Mouse (Mus musculus): ENCODE results near the gene Katnbl1.

DNA sequence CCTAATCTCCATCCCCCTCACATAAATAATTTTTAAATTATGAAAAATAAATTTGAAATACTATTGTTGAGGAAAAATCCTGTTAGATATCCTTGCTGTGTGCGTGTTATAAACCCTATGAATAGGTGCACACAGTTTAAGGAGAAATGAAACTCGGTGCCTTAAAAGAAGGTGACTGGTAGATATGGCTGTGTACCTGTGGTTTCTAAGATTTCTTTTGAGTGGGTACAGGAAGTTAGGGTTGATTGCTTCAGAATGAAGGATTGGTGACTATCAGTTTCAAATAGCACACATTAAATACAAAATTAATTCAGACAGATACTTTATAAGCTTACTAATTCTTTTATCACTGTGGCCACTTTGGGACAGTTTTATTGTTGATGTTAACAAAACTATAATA, 58.6 kb downstream of the Katnbl1 start:
- TF ChIP-seq CTCF (IDR thresholded peaks at IDR 0.05; ENCODE audit: low read depth) (no peak), EP300 (IDR thresholded peaks at IDR 0.05; ENCODE audit: low read depth) (no peak)

Data from liver, embryonic 14.5 days (tissue).